Mouse (Mus musculus) lung, postnatal 0 days (tissue): Measurements from ENCODE around the gene Dpp8.

Experiments used
- CTCF ChIP-seq: IDR thresholded peaks from 2 replicates; pipeline ENCODE4 v1.5.1; 2016; ENCODE audit warnings: antibody characterized with exemption, mild to moderate bottlenecking
- EP300 ChIP-seq: IDR thresholded peaks from 2 replicates; pipeline ENCODE4 v1.6.1; 2016; ENCODE audit warnings: antibody characterized with exemption, mild to moderate bottlenecking, control low read depth

DNA sequence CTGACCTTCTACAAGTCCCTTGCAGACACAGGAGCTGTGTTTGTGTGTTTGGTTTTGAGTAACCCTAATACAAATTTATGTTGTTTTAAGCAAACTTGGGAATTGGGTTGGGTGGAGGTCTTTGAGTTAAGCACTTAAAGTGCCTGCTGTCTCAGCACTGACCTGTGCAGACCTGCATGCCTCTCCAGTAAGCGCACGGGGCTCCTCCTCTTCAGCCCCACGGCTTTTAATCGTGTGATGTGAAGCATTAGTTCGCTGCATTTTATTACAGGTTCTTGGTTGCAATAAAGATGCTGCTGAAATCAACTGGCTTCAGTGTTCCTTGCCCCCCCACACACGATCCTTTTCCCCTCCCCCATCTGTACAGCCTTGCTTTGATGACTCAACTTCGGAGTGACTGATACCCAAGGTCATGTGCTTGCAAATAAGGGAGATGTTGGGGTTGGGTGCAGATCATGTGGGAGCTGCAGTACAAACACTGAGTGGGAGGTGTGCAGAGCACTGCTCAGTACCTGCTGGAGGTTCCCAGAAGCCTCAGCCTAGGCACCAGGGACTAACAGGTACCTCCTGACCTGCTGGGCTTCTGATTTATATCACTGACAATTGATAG lies 52.1 kb downstream of the Dpp8 start:
- TF ChIP-seq CTCF (no peak), EP300 (no peak)
